Mouse (Mus musculus) brown adipose tissue, adult 24 weeks (tissue): ENCODE measurements around the gene Pias1. TPM values are rescaled to one million over a fixed set of nuclear protein-coding genes. Genes with fewer than 3 reads are reported as not detected.

Experiments
- H3K27ac ChIP-seq: fragments of 200-500 bp; replicated peaks from 2 replicates; pipeline ENCODE4 v1.5.1; 2012; ENCODE audit warnings: low read depth, mild to moderate bottlenecking, low read length
- H3K4me1 ChIP-seq: fragments of 200-500 bp; 2 replicates; pipeline ENCODE4 v1.6.1; 2012; ENCODE audit warnings: low read length, mixed read lengths; ENCODE audit not compliant: control insufficient read depth, insufficient read depth, insufficient read length
- H3K4me3 ChIP-seq: fragments of 200-500 bp; 2 replicates; pipeline ENCODE4 v1.5.1; 2012; ENCODE audit warnings: low read depth, mild to moderate bottlenecking, low read length, moderate library complexity; ENCODE audit not compliant: insufficient read depth
- polyA plus RNA-seq: library from polyadenylated mRNA; stranded (reverse); fragments of >200 nt; gene quantifications from 2 replicates; pipeline ENCODE4 v1.2.4, GENCODE M21; 2012; ENCODE audit not compliant: missing spikeins, insufficient read depth, insufficient read length

Pias1 gene
- polyA plus RNA-seq, 1 experiment = 12.3 TPM

GRCm38 (mm10) chr9:62854483-62854882 is 133.2 kb downstream of the Pias1 start:
- Histone ChIP-seq H3K4me3 (no peak overlapping the region), H3K4me1 (0 out of 2 replicates have a peak, but pooled peaks cover 3% of the 10 kb centered on the region)

GRCm38 (mm10) chr9:62851571-62851970 is 136.2 kb downstream of the Pias1 start:
- no peak overlapping the region for H3K4me3 ChIP-seq
- H3K27ac ChIP-seq = no peak overlapping the region
- no peaks in the 10 kb centered on the region for H3K4me1 ChIP-seq

More at GRCm38 (mm10) chr9:62854483-62854882, 133.2 kb downstream of the Pias1 start:
- no peak overlapping the region for H3K27ac ChIP-seq

DNA sequence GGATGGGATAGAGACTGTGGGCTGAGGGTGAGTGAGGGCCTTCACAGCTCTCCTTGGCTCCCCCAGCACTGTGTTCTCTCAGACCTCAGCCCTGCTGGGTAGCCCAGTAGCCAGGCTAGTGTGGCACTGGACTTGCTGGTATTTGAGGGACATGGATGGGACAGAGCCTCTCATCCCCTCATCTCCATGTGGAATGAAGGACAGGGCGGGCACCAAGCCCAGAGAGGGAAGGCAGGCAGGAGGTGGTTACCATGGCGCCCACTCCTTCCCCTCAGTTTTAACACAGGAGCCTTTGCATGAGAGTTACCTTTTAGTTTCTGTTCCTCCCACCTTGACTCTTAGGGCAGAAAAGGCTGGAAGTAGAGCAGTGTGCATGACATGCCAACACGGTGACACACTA is 139.1 kb downstream of the Pias1 start:
- Histone ChIP-seq H3K27ac (no peak overlapping the region), H3K4me3 (no peak overlapping the region), H3K4me1 (no peaks in the 10 kb centered on the region)

- no peaks in the 10 kb centered on the region for H3K4me1 ChIP-seq
- H3K27ac ChIP-seq = no peak overlapping the region
- no peak overlapping the region for H3K4me3 ChIP-seq
Measured at GRCm38 (mm10) chr9:62847694-62848093, 140.0 kb downstream of the Pias1 start.

- Histone ChIP-seq H3K27ac (no peak overlapping the region), H3K4me1 (no peaks in the 10 kb centered on the region), H3K4me3 (no peak overlapping the region)
Measured at GRCm38 (mm10) chr9:62844461-62844860, 143.3 kb downstream of the Pias1 start.

GRCm38 (mm10) chr9:62843356-62844024 is 144.2 kb downstream of the Pias1 start:
- Histone ChIP-seq H3K4me1 (no peaks in the 10 kb centered on the region), H3K4me3 (no peak overlapping the region), H3K27ac (no peak overlapping the region)

GRCm38 (mm10) chr9:62839172-62839770 is 148.5 kb downstream of the Pias1 start:
- Histone ChIP-seq H3K4me1 (no peaks in the 10 kb centered on the region), H3K27ac (no peak overlapping the region), H3K4me3 (peak overlapping the region; percentile 81)

- H3K4me3 ChIP-seq = peak within 1 kb of the TSS; percentile 81
- H3K4me1 ChIP-seq = no peaks in the 10 kb centered on the region
- H3K27ac ChIP-seq = no peak within 1 kb of the TSS
Measured at GRCm38 (mm10) chr9:62838506-62839171, 149.1 kb downstream of the Pias1 start, which contains the start of gene Cln6. Gene Cln6 (plus strand): TSS chr9:62838785.

DNA sequence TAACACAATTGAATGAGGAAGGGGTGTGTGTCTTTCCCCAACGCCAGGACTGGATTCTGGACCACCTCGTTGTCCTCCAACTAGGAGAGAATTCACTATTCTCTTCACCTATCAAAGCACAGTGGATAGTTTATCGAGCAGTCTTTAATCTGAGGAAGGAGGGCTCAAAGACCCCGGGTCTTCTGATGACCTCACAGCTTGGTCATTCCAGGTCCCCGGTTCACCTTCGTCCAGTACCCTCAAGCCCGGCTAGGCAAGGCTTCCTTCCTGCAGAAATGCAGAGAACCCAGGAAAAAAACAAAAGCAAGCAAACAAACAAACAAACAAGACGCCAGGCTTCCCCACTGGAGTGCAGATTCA is 149.6 kb downstream of the Pias1 start:
- no peaks in the 10 kb centered on the region for H3K4me1 ChIP-seq
- peak overlapping the region; percentile 81 for H3K4me3 ChIP-seq
- no peak overlapping the region for H3K27ac ChIP-seq

GRCm38 (mm10) chr9:62837611-62838010 is 150.1 kb downstream of the Pias1 start:
- H3K27ac ChIP-seq = no peak overlapping the region
- no peaks in the 10 kb centered on the region for H3K4me1 ChIP-seq
- no peak overlapping the region for H3K4me3 ChIP-seq

DNA sequence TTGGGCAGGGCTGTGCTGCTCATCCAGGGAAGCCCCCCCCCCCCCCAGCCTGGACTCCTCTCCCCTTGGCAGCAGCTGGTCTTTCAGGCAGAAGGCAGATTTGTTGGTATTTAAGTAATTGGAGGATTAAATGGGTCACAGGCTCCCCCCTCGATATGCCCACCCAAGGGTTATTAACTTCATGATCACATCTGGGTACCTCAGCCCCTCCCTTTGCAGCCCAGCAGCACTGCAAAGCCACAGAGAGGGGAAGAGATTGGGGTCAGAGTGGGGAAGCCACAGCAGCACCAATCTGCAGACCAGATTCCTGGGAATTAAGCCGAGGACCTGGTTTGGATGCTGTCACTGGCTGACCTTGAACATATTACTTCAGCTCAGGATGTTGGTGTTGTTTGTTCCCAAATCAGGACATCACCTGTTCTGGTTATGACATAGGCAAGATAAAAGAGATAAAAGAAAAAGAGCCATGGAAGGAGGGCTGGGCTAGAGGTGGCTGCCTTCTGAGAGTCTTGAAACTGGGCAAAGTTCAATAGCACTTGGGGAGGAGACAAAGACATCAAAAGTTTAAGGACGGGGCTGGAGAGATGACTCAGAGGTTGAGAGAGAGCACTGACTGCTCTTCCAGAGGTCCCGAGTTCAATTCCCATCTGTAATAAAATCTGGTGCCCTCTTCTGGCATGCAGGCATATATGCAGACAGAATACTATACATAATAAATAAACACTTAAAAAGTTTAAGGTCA is 151.8 kb downstream of the Pias1 start:
- H3K4me3 ChIP-seq = no peak overlapping the region
- H3K4me1 ChIP-seq = no peaks in the 10 kb centered on the region
- no peak overlapping the region for H3K27ac ChIP-seq

DNA sequence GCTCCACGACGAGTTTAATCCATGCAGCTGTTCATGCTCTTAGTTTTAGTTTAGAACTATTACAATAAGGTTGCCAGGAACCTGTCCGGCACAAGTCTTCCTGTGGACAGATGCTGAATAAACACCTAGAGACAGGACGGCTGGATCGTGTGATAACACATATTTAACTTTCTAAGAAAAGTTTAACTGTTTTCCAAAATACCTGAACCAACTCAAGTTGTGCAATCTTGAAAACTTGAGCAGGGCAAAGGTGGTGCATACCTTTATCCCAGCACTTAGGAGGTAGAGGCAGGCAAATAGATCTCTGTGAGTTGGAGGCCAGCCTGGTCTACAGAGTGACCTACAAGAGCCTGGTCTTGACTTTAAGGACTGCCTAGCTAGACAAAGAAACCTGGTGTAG is 152.8 kb downstream of the Pias1 start:
- Histone ChIP-seq H3K4me3 (no peak overlapping the region), H3K27ac (no peak overlapping the region), H3K4me1 (no peaks in the 10 kb centered on the region)

DNA sequence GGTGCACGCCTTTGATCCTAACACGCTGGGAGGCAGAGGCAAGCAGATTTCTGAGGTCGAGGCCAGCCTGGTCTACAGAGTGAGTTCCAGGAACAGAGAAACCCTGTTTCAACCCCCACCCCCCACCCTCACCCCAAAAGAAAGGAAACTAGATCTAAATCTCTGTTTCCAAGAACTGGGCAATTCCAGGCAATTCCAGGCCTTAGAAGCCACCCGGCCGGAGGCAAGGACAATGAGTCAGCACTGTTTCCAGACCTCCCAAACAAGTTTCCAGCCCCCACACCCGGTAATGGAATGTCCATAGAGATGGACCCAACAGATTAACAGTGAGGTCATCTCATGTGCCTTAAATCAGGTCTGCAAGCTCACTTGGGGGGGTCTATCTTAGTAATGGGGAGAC is 157.8 kb downstream of the Pias1 start:
- Histone ChIP-seq H3K4me3 (no peak overlapping the region), H3K27ac (no peak overlapping the region)

GRCm38 (mm10) chr9:62828662-62829086 is 159.1 kb downstream of the Pias1 start:
- H3K27ac ChIP-seq = no peak overlapping the region
- peak overlapping the region; percentile 10 for H3K4me3 ChIP-seq
- H3K4me1 ChIP-seq = no peaks in the 10 kb centered on the region

More for the DNA sequence above, 157.8 kb downstream of the Pias1 start:
- H3K4me1 ChIP-seq = no peaks in the 10 kb centered on the region
